Mouse (Mus musculus): ENCODE data around the gene St6galnac6. TPM values are rescaled to one million over a fixed set of nuclear protein-coding genes. Genes with fewer than 3 reads are reported as not detected.

The St6galnac6 gene
- polyA plus RNA-seq, 1 experiment from 2014 or later, result 7.5 TPM

GRCm38 (mm10) chr2:32642813-32643212 lies 43.3 kb downstream of the St6galnac6 start:
- no peak overlapping the region for H3K9ac ChIP-seq (ENCODE audit: low read length)
- DNase-seq (ENCODE audit: low spot score) (no peak), ATAC-seq (ENCODE audit: insufficient number of reproducible peaks, low FRiP score, low TSS enrichment, low read depth) (no peak)
- no peaks in the 10 kb centered on the region for H3K9me3 ChIP-seq (ENCODE audit: control insufficient read depth, low read length)
- H3K27ac ChIP-seq (replicated peaks; ENCODE audit: low read depth, low read length), result no peak overlapping the region
- H3K4me1 ChIP-seq (ENCODE audit: control insufficient read depth, insufficient read depth, low read length), result peaks cover 7% of the 10 kb centered on the region
- no peak overlapping the region for H3K4me2 ChIP-seq (ENCODE audit: low read depth, severe bottlenecking)
- no peaks in the 10 kb centered on the region for H3K36me3 ChIP-seq (ENCODE audit: control insufficient read depth, insufficient read depth, low read length)
- WGBS, result 75% methylated on average over 7 of the region's 7 CpGs
- H3K27me3 ChIP-seq (ENCODE audit: control insufficient read depth, insufficient read depth, low read length), result no peaks in the 10 kb centered on the region
- no peak overlapping the region for H3K4me3 ChIP-seq (ENCODE audit: low read depth, low read length)

GRCm38 (mm10) chr2:32644083-32644482 lies 44.6 kb downstream of the St6galnac6 start:
- Histone ChIP-seq H3K27me3 (ENCODE audit: control insufficient read depth, insufficient read depth, low read length) (no peaks in the 10 kb centered on the region), H3K27ac (replicated peaks; ENCODE audit: low read depth, low read length) (no peak overlapping the region), H3K4me2 (ENCODE audit: low read depth, severe bottlenecking) (no peak overlapping the region), H3K36me3 (ENCODE audit: control insufficient read depth, insufficient read depth, low read length) (no peaks in the 10 kb centered on the region), H3K9me3 (ENCODE audit: control insufficient read depth, low read length) (no peaks in the 10 kb centered on the region), H3K4me3 (ENCODE audit: low read depth, low read length) (no peak overlapping the region), H3K4me1 (ENCODE audit: control insufficient read depth, insufficient read depth, low read length) (0 out of 2 replicates have a peak, but pooled peaks cover 3% of the 10 kb centered on the region), H3K9ac (ENCODE audit: low read length) (no peak overlapping the region)
- no peak for DNase-seq (ENCODE audit: low spot score)
- no peak for ATAC-seq (ENCODE audit: insufficient number of reproducible peaks, low FRiP score, low TSS enrichment, low read depth)
- WGBS, result 74% methylated on average over 9 of the region's 9 CpGs

- H3K9me3 ChIP-seq (ENCODE audit: control insufficient read depth, low read length), result no peaks in the 10 kb centered on the region
- no peak overlapping the region for H3K9ac ChIP-seq (ENCODE audit: low read length)
- 0 out of 2 replicates have a peak, but pooled peaks cover 3% of the 10 kb centered on the region for H3K4me1 ChIP-seq (ENCODE audit: control insufficient read depth, insufficient read depth, low read length)
- no peak overlapping the region for H3K27ac ChIP-seq (replicated peaks; ENCODE audit: low read depth, low read length)
- H3K4me3 ChIP-seq (ENCODE audit: low read depth, low read length), result no peak overlapping the region
- DNase-seq (ENCODE audit: low spot score), result no peak
- H3K4me2 ChIP-seq (ENCODE audit: low read depth, severe bottlenecking), result no peak overlapping the region
- H3K27me3 ChIP-seq (ENCODE audit: control insufficient read depth, insufficient read depth, low read length), result no peaks in the 10 kb centered on the region
- 90% methylated on average over 8 of the region's 8 CpGs for WGBS
- ATAC-seq (ENCODE audit: insufficient number of reproducible peaks, low FRiP score, low TSS enrichment, low read depth), result no peak
- no peaks in the 10 kb centered on the region for H3K36me3 ChIP-seq (ENCODE audit: control insufficient read depth, insufficient read depth, low read length)
Measured at GRCm38 (mm10) chr2:32644799-32645475, 45.4 kb downstream of the St6galnac6 start.

- no peak for DNase-seq (ENCODE audit: low spot score)
- 0 out of 2 replicates have a peak, but pooled peaks cover 3% of the 10 kb centered on the region for H3K4me1 ChIP-seq (ENCODE audit: control insufficient read depth, insufficient read depth, low read length)
- no peaks in the 10 kb centered on the region for H3K9me3 ChIP-seq (ENCODE audit: control insufficient read depth, low read length)
- WGBS, result 68% methylated on average over 3 of the region's 3 CpGs
- H3K4me3 ChIP-seq (ENCODE audit: low read depth, low read length), result no peak overlapping the region
- no peak overlapping the region for H3K9ac ChIP-seq (ENCODE audit: low read length)
- H3K27me3 ChIP-seq (ENCODE audit: control insufficient read depth, insufficient read depth, low read length), result no peaks in the 10 kb centered on the region
- no peaks in the 10 kb centered on the region for H3K36me3 ChIP-seq (ENCODE audit: control insufficient read depth, insufficient read depth, low read length)
- H3K27ac ChIP-seq (replicated peaks; ENCODE audit: low read depth, low read length), result no peak overlapping the region
- no peak overlapping the region for H3K4me2 ChIP-seq (ENCODE audit: low read depth, severe bottlenecking)
- no peak for ATAC-seq (ENCODE audit: insufficient number of reproducible peaks, low FRiP score, low TSS enrichment, low read depth)
Measured at GRCm38 (mm10) chr2:32645647-32646046, 46.1 kb downstream of the St6galnac6 start.

GRCm38 (mm10) chr2:32646379-32647056 lies 47.0 kb downstream of the St6galnac6 start, which contains the start of gene Eng:
Eng (plus strand) TSS chr2:32646595.
- no peak within 1 kb of the TSS for H3K9ac ChIP-seq (ENCODE audit: low read length)
- H3K36me3 ChIP-seq (ENCODE audit: control insufficient read depth, insufficient read depth, low read length), result no peaks in the 10 kb centered on the region
- H3K9me3 ChIP-seq (ENCODE audit: control insufficient read depth, low read length), result no peaks in the 10 kb centered on the region
- 60% methylated on average over 30 of the region's 31 CpGs for WGBS
- no peak within 1 kb of the TSS for H3K27ac ChIP-seq (replicated peaks; ENCODE audit: low read depth, low read length)
- ATAC-seq (ENCODE audit: insufficient number of reproducible peaks, low FRiP score, low TSS enrichment, low read depth) (no peak), DNase-seq (ENCODE audit: low spot score) (no peak)
- no peak within 1 kb of the TSS for H3K4me3 ChIP-seq (ENCODE audit: low read depth, low read length)
- H3K4me2 ChIP-seq (ENCODE audit: low read depth, severe bottlenecking), result no peak within 1 kb of the TSS
- H3K27me3 ChIP-seq (ENCODE audit: control insufficient read depth, insufficient read depth, low read length), result no peaks in the 10 kb centered on the region
- 0 out of 2 replicates have a peak, but pooled peaks cover 3% of the 10 kb centered on the region for H3K4me1 ChIP-seq (ENCODE audit: control insufficient read depth, insufficient read depth, low read length)

- H3K9ac ChIP-seq (ENCODE audit: low read length), result no peak overlapping the region
- no peak overlapping the region for H3K4me3 ChIP-seq (ENCODE audit: low read depth, low read length)
- no peaks in the 10 kb centered on the region for H3K27me3 ChIP-seq (ENCODE audit: control insufficient read depth, insufficient read depth, low read length)
- no peak overlapping the region for H3K27ac ChIP-seq (replicated peaks; ENCODE audit: low read depth, low read length)
- H3K36me3 ChIP-seq (ENCODE audit: control insufficient read depth, insufficient read depth, low read length), result no peaks in the 10 kb centered on the region
- WGBS, result 91% methylated on average over 7 of the region's 7 CpGs
- DNase-seq (ENCODE audit: low spot score), result no peak
- H3K4me1 ChIP-seq (ENCODE audit: control insufficient read depth, insufficient read depth, low read length), result 0 out of 2 replicates have a peak, but pooled peaks cover 3% of the 10 kb centered on the region
- no peaks in the 10 kb centered on the region for H3K9me3 ChIP-seq (ENCODE audit: control insufficient read depth, low read length)
- ATAC-seq (ENCODE audit: insufficient number of reproducible peaks, low FRiP score, low TSS enrichment, low read depth), result no peak
- no peak overlapping the region for H3K4me2 ChIP-seq (ENCODE audit: low read depth, severe bottlenecking)
Measured at GRCm38 (mm10) chr2:32647366-32647765, 47.9 kb downstream of the St6galnac6 start.

- WGBS, result 21% methylated on average over 7 of the region's 7 CpGs
- Histone ChIP-seq H3K27me3 (ENCODE audit: control insufficient read depth, insufficient read depth, low read length) (no peaks in the 10 kb centered on the region), H3K4me3 (ENCODE audit: low read depth, low read length) (no peak overlapping the region), H3K27ac (replicated peaks; ENCODE audit: low read depth, low read length) (peak overlapping the region; percentile 61; the same call in 1 of the 2 replicates), H3K4me2 (ENCODE audit: low read depth, severe bottlenecking) (no peak overlapping the region), H3K36me3 (ENCODE audit: control insufficient read depth, insufficient read depth, low read length) (no peaks in the 10 kb centered on the region), H3K4me1 (ENCODE audit: control insufficient read depth, insufficient read depth, low read length) (peaks cover 26% of the 10 kb centered on the region), H3K9me3 (ENCODE audit: control insufficient read depth, low read length) (no peaks in the 10 kb centered on the region), H3K9ac (ENCODE audit: low read length) (no peak overlapping the region)
- ATAC-seq (ENCODE audit: insufficient number of reproducible peaks, low FRiP score, low TSS enrichment, low read depth) (no peak), DNase-seq (ENCODE audit: low spot score) (peak; percentile 45)
Measured at GRCm38 (mm10) chr2:32653764-32654163, 54.3 kb downstream of the St6galnac6 start.

GRCm38 (mm10) chr2:32654743-32655393 lies 55.4 kb downstream of the St6galnac6 start:
- Histone ChIP-seq H3K36me3 (ENCODE audit: control insufficient read depth, insufficient read depth, low read length) (no peaks in the 10 kb centered on the region), H3K27me3 (ENCODE audit: control insufficient read depth, insufficient read depth, low read length) (no peaks in the 10 kb centered on the region), H3K27ac (replicated peaks; ENCODE audit: low read depth, low read length) (peak overlapping the region; percentile 61), H3K4me3 (ENCODE audit: low read depth, low read length) (no peak overlapping the region), H3K4me1 (ENCODE audit: control insufficient read depth, insufficient read depth, low read length) (peaks cover 26% of the 10 kb centered on the region), H3K4me2 (ENCODE audit: low read depth, severe bottlenecking) (no peak overlapping the region), H3K9me3 (ENCODE audit: control insufficient read depth, low read length) (no peaks in the 10 kb centered on the region), H3K9ac (ENCODE audit: low read length) (0 out of 2 replicates have a peak overlapping the region, but pooled peaks have one; percentile 8)
- no peak for ATAC-seq (ENCODE audit: insufficient number of reproducible peaks, low FRiP score, low TSS enrichment, low read depth)
- DNase-seq (ENCODE audit: low spot score), result no peak
- WGBS, result 54% methylated on average over 14 of the region's 14 CpGs
